Mouse (Mus musculus): ENCODE results near the gene Rimbp2. TPM values are rescaled to one million over a fixed set of nuclear protein-coding genes. Genes with fewer than 3 reads are reported as not detected.
"Not testable (repeated sequence)": the region's sequence is repeated elsewhere in the genome, so short reads cannot be mapped to it uniquely, and the experiment has no call there.

Rimbp2 gene
- total RNA-seq (2021) = 100 to 1,000 TPM; 118 to 159 TPM

- peak; percentile 51 to 56 for DNase-seq (ENCODE audit: extremely low spot score in 1 of 2, low spot score in 1 of 2)
Observed at GRCm38 (mm10) chr5:128953278-128954070, at the start of gene Rimbp2. Rimbp2 (minus strand) TSS chr5:128953486.

DNA sequence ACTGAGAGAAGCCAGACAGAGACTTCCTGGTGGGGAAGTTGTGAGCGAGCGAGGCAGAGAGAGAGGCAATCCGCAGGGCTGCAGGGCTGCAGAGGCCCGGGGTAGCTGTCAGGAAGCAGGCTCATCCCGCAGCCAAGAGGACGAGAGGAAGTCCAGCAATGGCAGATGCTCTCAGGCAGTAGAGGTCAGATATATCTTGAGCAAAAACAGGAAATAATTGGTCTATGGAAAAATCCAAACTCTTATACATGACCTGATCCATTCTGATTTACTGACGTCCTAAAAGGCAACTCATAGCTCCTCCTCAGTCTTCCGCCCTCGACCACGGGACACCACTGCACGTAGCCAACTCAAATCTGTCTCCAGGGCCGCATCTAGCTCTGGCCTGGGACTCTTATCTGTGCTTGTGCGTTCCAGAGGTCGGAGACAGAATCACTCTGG, 49.3 kb upstream of the Rimbp2 start:
- no peak for DNase-seq (ENCODE audit: extremely low spot score in 1 of 2, low spot score in 1 of 2)

- DNase-seq (ENCODE audit: extremely low spot score in 1 of 2, low spot score in 1 of 2) = no peak
Observed at GRCm38 (mm10) chr5:129000706-129001468, 47.6 kb upstream of the Rimbp2 start.

DNA sequence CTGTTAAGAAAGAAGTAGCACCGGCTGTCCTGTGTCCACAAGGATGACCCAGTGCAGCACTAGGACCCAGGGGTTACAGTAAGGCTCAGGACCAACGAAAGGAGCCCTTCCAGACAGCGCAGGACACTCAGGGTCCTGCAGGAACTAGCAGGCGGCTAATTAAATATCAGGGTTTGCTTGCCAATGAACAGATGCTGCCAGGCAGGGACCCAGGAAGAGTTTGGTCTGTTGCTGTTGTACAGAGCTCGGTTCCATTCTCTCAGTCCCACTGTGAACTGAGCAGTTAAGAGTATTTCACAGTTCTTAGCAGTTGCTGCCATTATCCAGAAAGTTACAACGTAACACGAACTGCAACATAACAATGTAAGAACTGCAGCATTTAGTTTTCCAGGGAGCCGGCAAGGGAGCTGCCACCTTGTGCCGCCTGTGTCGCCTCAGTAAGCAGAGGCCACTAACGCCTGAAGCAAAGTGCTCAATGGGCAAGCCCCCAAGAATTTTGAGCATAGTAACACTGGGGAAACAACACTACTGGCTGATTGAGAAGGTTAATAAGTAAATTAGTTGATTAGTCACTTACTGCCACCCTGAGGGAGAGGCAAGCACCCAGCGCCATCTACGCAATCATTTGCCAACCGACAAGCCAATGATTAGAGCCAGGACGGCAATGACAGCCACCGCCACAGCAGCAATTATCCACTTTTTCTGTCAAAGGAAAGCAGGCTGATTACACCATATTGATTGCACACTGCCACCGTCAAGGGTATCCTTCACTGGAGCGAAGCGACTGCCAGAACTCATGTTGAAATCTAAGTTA, 34.1 kb upstream of the Rimbp2 start:
- DNase-seq (ENCODE audit: extremely low spot score in 1 of 2, low spot score in 1 of 2) = no peak

GRCm38 (mm10) chr5:128985946-128986345, 32.7 kb upstream of the Rimbp2 start:
- no peak for DNase-seq (ENCODE audit: extremely low spot score in 1 of 2, low spot score in 1 of 2)

GRCm38 (mm10) chr5:128984536-128984935, 31.2 kb upstream of the Rimbp2 start:
- DNase-seq (ENCODE audit: extremely low spot score in 1 of 2, low spot score in 1 of 2) = no peak

- DNase-seq (ENCODE audit: extremely low spot score in 1 of 2, low spot score in 1 of 2) = peak; percentile 60 to 85
Observed at GRCm38 (mm10) chr5:128981607-128982006, 28.3 kb upstream of the Rimbp2 start.

DNA sequence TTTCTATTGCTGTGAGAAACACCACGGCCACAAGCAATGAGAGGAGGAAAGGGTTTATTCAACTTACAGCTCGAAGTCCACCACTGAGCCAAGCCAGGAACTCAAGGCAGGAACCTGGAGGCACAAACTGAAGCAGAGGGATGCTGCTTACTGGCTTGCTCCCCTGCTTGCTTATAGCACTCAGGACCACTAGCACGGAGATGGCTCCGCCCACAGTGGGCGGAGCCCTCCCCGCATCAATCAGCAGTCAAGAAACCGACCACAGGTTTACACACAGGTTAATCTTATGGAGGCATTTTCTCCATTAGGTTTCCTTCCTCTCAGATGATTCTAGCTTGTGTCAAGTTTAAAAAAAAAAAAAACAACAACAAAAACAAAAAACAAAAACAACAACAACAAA, 27.6 kb upstream of the Rimbp2 start:
- DNase-seq (ENCODE audit: extremely low spot score in 1 of 2, low spot score in 1 of 2) = no peak

DNA sequence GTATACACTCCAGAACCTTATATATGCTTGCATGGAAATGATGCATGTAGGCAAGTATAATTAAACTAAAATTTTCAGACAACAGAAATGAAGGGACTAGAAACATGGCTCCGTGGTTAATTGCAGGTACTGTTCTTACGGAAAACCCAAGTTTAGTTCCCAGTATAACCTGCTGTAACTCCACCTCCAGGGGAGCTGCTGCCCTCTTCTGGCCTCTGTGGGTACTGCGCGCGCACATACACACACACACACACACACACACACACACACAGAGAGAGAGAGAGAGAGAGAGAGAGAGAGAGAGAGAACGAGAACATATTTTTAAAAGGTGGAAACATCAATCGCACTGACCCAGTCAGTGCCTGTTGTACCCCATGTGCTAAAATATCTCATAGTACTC, 25.7 kb upstream of the Rimbp2 start:
- no peak for DNase-seq (ENCODE audit: extremely low spot score in 1 of 2, low spot score in 1 of 2)

GRCm38 (mm10) chr5:128977466-128977865, 24.2 kb upstream of the Rimbp2 start:
- not testable (repeated sequence) for DNase-seq (ENCODE audit: extremely low spot score in 1 of 2, low spot score in 1 of 2)

- no peak for DNase-seq (ENCODE audit: extremely low spot score in 1 of 2, low spot score in 1 of 2)
Observed at GRCm38 (mm10) chr5:128976266-128976665, 23.0 kb upstream of the Rimbp2 start.

GRCm38 (mm10) chr5:128971298-128971697, 18.0 kb upstream of the Rimbp2 start:
- peak; percentile 69 to 95 for DNase-seq (ENCODE audit: extremely low spot score in 1 of 2, low spot score in 1 of 2)

DNA sequence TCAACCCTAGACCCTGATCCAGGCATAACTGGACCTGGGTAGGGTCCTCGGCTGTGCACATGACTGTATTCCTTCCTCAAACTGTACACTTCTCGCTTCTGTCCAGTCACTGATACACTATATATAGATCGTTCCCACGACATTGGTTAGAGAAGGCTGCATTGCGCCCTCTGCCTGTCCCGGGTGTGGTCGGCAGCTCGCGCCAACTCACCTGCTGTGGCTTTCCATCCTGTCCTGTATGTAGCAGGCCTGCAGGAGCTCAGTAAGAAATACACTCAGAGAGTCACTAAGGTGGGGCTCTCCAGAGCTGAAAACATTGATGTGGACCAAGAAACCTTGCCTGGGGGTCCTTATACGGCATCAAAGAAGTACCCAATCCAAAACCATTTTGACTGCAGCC, 17.6 kb upstream of the Rimbp2 start:
- DNase-seq (ENCODE audit: extremely low spot score in 1 of 2, low spot score in 1 of 2) = no peak

GRCm38 (mm10) chr5:128964353-128964752, 11.1 kb upstream of the Rimbp2 start:
- DNase-seq (ENCODE audit: extremely low spot score in 1 of 2, low spot score in 1 of 2) = no peak

GRCm38 (mm10) chr5:128958916-128959315, 5.6 kb upstream of the Rimbp2 start:
- DNase-seq (ENCODE audit: extremely low spot score in 1 of 2, low spot score in 1 of 2) = no peak

DNA sequence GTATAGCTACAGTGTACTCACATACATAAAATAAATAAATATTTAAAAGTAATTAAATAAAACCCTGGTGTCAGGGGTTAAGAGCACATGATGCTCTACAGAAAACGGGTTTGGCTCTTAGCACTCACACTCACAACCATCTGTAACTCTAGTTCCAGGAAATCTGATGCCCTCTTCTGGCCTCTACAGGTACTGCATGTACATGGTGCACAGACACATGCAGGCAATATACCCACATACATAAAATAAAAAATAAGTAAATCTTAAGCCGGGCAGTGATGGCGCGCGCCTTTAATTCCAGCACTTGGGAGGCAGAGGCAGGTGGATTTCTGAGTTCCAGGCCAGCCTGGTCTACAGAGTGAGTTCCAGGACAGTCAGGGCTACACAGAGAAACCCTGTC, 1.1 kb upstream of the Rimbp2 start:
- DNase-seq (ENCODE audit: extremely low spot score in 1 of 2, low spot score in 1 of 2) = peak in 1 of 2 experiments; percentile 56

DNA sequence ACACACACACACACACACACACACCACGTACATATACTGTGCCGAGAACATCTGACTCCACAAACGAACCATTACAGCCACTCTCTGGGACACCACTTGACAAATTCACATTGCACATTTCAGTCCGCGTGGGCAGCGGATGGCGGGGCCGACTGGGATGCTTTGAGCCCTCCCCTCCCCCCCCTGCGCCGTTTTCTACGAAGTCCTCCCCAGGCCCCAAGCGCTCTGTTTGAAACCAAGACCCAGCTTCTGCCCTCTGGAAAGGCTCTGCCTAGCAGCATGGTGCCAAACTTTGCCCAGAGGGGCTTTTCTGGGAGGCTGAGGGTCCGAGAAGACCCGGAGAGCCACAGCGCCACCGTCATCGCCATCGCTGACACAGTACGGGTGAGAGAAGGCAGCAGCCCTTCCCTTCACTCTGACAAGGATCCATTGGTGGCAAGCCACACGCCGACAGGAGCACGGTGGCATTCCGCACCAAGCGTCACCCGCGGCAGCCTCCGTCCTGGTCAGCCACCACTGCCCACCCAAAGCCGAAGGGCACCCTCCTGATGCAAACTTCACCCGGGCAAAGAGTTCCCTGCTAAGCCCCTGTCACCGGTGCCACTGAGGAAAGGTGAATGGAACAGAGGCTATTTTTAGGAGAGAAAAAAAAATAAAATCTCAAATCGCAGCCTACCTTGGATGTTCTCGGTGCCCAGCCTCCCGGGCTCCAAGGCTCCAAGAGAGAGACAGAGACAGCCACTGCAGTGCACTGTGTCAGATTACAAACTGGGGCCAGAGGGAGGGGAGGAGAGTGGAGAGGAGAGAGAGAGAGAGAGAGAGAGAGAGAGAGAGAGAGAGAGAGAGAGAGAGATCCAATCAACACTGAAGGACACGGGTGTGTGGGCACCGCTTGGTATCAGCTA, 743 bp downstream of the Rimbp2 start:
- peak; percentile 34 to 55 for DNase-seq (ENCODE audit: extremely low spot score in 1 of 2, low spot score in 1 of 2)

- DNase-seq (ENCODE audit: extremely low spot score in 1 of 2, low spot score in 1 of 2) = no peak
Observed at GRCm38 (mm10) chr5:128951472-128951871, 1.8 kb downstream of the Rimbp2 start.

GRCm38 (mm10) chr5:128947093-128947492, 6.2 kb downstream of the Rimbp2 start:
- DNase-seq (ENCODE audit: extremely low spot score in 1 of 2, low spot score in 1 of 2) = peak in 1 of 2 experiments; percentile 38

GRCm38 (mm10) chr5:128940436-128940835, 12.8 kb downstream of the Rimbp2 start:
- DNase-seq (ENCODE audit: extremely low spot score in 1 of 2, low spot score in 1 of 2) = no peak

Measured in layer of hippocampus, postnatal 25 days (tissue).